Mouse (Mus musculus) midbrain, embryonic 12.5 days (tissue): ENCODE measurements around the gene Smox. TPM values are rescaled to one million over a fixed set of nuclear protein-coding genes. Genes with fewer than 3 reads are reported as not detected.

ENCODE experiments used
- ATAC-seq: fragments of 200-750 bp; cut with Nextera tagmentation; 2 replicates; pipeline ENCODE4 v1.8.0; 2017; ENCODE audit warnings: low read depth, moderate TSS enrichment, moderate library complexity; ENCODE audit not compliant: low FRiP score
- H3K27ac ChIP-seq: fragments of 300-500 bp; sonication (generic); replicated peaks from 2 replicates; pipeline ENCODE4 v1.5.1; 2016; ENCODE audit warnings: mild to moderate bottlenecking
- H3K27me3 ChIP-seq: fragments of 300-500 bp; sonication (generic); 2 replicates; pipeline ENCODE4 v1.6.1; 2016; ENCODE audit warnings: mild to moderate bottlenecking
- H3K36me3 ChIP-seq: fragments of 300-500 bp; sonication (generic); 2 replicates; pipeline ENCODE4 v1.6.1; 2016
- H3K4me1 ChIP-seq: fragments of 300-500 bp; sonication (generic); 2 replicates; pipeline ENCODE4 v1.6.1; 2016
- H3K4me2 ChIP-seq: fragments of 300-500 bp; sonication (generic); replicated peaks from 2 replicates; pipeline ENCODE4 v1.6.1; 2016; ENCODE audit warnings: mild to moderate bottlenecking, moderate library complexity
- H3K4me3 ChIP-seq: fragments of 300-500 bp; sonication (generic); 2 replicates; pipeline ENCODE4 v1.5.1; 2016; ENCODE audit warnings: mild to moderate bottlenecking
- H3K9ac ChIP-seq: fragments of 300-500 bp; sonication (generic); replicated peaks from 2 replicates; pipeline ENCODE4 v1.6.1; 2016; ENCODE audit warnings: mild to moderate bottlenecking, moderate library complexity
- H3K9me3 ChIP-seq: fragments of 300-500 bp; sonication (generic); 2 replicates; pipeline ENCODE4 v1.6.1; 2016; ENCODE audit warnings: mild to moderate bottlenecking
- WGBS: fragments of 180-500 bp; shearing (Covaris S2); methylation state at CpG from one replicate; pipeline ENCODE4 v1.1.7; 2016; 5-methylcytosine and 5-hydroxymethylcytosine counted together
- polyA plus RNA-seq: library from polyadenylated mRNA; unstranded; fragments of >200 nt; fragmentation: Nextera tagmentation; extraction: Ambion mirVana; gene quantifications from 2 replicates; pipeline ENCODE4 v1.2.1, GENCODE M21; 2016

Gene Smox
- polyA plus RNA-seq: 43.0 and 47.7 TPM in 2 replicates

GRCm38 (mm10) chr2:131491196-131491595, at the start of gene Smox:
TSS of gene Smox (plus strand) at chr2:131491496.
- Histone ChIP-seq H3K4me1 (peaks cover 16% of the 10 kb centered on the region), H3K4me3 (peak within 1 kb of the TSS; percentile 91), H3K36me3 (no peaks in the 10 kb centered on the region), H3K9me3 (no peaks in the 10 kb centered on the region), H3K4me2 (peak within 1 kb of the TSS; percentile 96), H3K9ac (peak within 1 kb of the TSS; percentile 96), H3K27me3 (peaks cover 5% of the 10 kb centered on the region; the same call in 1 of the 2 replicates), H3K27ac (peak within 1 kb of the TSS; percentile 83)
- no peak for ATAC-seq
- 21% methylated on average over 7 of the region's 7 CpGs for WGBS

GRCm38 (mm10) chr2:131443084-131443890, 48.0 kb upstream of the Smox start:
- Histone ChIP-seq H3K4me2 (no peak overlapping the region), H3K9me3 (no peaks in the 10 kb centered on the region), H3K9ac (no peak overlapping the region), H3K4me3 (no peak overlapping the region), H3K4me1 (no peaks in the 10 kb centered on the region), H3K36me3 (no peaks in the 10 kb centered on the region), H3K27ac (no peak overlapping the region), H3K27me3 (no peaks in the 10 kb centered on the region)
- ATAC-seq: no peak
- WGBS: 63% methylated on average over 8 of the region's 8 CpGs

GRCm38 (mm10) chr2:131443891-131444190, 47.5 kb upstream of the Smox start:
- Histone ChIP-seq H3K9ac (no peak overlapping the region), H3K9me3 (no peaks in the 10 kb centered on the region), H3K36me3 (no peaks in the 10 kb centered on the region), H3K27me3 (no peaks in the 10 kb centered on the region), H3K4me1 (no peaks in the 10 kb centered on the region), H3K4me2 (no peak overlapping the region), H3K4me3 (no peak overlapping the region), H3K27ac (no peak overlapping the region)
- WGBS: 24% methylated on average over 1 of the region's 1 CpGs
- ATAC-seq: no peak

- H3K9me3 ChIP-seq: no peaks in the 10 kb centered on the region
- WGBS: 62% methylated on average over 2 of the region's 2 CpGs
- H3K4me3 ChIP-seq: no peak overlapping the region
- no peak overlapping the region for H3K9ac ChIP-seq
- H3K4me1 ChIP-seq: no peaks in the 10 kb centered on the region
- H3K4me2 ChIP-seq: no peak overlapping the region
- no peaks in the 10 kb centered on the region for H3K27me3 ChIP-seq
- H3K36me3 ChIP-seq: no peaks in the 10 kb centered on the region
- ATAC-seq: no peak
- no peak overlapping the region for H3K27ac ChIP-seq
Observed at GRCm38 (mm10) chr2:131446416-131446982, 44.8 kb upstream of the Smox start.

DNA sequence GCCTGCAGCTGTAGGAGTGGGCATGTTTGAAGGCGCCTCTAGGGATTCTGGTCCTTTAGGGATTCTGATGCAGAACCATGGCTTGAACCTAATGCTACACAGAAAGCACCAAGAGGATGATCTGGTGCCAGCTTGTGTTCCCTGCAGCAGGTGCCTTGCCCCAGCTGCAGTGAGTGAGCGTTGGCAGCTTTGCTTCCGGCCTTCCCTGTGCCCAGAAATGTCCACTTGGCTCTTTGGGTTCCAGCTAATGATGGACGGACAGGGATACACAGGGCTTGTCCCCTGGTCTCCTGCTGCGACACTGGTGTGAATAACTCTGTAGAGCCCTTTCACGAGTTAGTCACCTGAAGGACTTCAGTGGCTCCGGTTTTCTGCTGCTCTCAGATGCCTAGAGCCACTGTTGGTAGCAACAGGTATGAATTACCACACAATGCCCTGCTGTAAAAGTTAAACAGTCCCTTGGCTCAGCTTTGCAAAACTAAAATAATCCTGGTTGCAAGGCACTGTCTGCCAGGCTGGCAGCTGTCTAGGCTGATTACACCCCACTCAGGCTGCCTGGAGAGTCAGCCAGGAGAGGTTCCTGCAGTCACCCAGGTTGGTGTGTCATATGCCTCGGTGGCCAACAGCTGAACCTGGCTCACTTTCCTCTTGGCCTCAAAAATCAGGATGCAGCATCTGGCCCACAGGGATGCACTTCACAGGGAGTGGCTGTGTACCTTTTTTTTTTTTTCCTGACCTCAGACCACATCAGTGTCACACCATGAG, 43.5 kb upstream of the Smox start:
- 86% methylated on average over 8 of the region's 8 CpGs for WGBS
- H3K9me3 ChIP-seq: no peaks in the 10 kb centered on the region
- H3K9ac ChIP-seq: no peak overlapping the region
- no peaks in the 10 kb centered on the region for H3K36me3 ChIP-seq
- no peak overlapping the region for H3K27ac ChIP-seq
- no peak overlapping the region for H3K4me2 ChIP-seq
- H3K4me1 ChIP-seq: no peaks in the 10 kb centered on the region
- no peak for ATAC-seq
- H3K4me3 ChIP-seq: no peak overlapping the region
- H3K27me3 ChIP-seq: no peaks in the 10 kb centered on the region

- H3K4me2 ChIP-seq: no peak overlapping the region
- no peaks in the 10 kb centered on the region for H3K4me1 ChIP-seq
- ATAC-seq: no peak
- H3K9me3 ChIP-seq: no peaks in the 10 kb centered on the region
- no peaks in the 10 kb centered on the region for H3K36me3 ChIP-seq
- H3K4me3 ChIP-seq: no peak overlapping the region
- no peak overlapping the region for H3K27ac ChIP-seq
- no peaks in the 10 kb centered on the region for H3K27me3 ChIP-seq
- H3K9ac ChIP-seq: no peak overlapping the region
Observed at GRCm38 (mm10) chr2:131448353-131448752, 42.9 kb upstream of the Smox start.

- WGBS: 56% methylated on average over 5 of the region's 5 CpGs
- H3K4me1 ChIP-seq: no peaks in the 10 kb centered on the region
- no peak overlapping the region for H3K9ac ChIP-seq
- H3K27me3 ChIP-seq: no peaks in the 10 kb centered on the region
- H3K4me3 ChIP-seq: no peak overlapping the region
- H3K27ac ChIP-seq: no peak overlapping the region
- no peaks in the 10 kb centered on the region for H3K36me3 ChIP-seq
- H3K9me3 ChIP-seq: no peaks in the 10 kb centered on the region
- H3K4me2 ChIP-seq: no peak overlapping the region
- no peak for ATAC-seq
Observed at GRCm38 (mm10) chr2:131449720-131450119, 41.6 kb upstream of the Smox start.

DNA sequence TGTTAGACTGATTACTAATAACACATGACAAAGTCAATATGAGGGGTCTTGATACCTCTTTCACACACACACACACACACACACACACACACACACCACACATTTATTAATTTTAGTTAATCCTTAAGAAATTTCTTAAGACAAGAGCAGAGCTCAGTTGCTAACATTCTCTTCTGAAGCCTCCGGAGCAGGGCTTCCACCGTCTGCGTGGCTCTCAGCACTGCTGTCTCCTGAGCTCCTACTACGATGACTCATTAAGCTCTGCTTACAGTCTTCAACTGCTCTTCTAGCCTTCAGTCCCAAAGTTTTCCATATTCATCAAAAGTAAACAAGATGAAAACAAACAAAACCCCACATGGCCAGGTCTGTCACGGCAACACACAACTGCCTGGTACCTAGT, 40.8 kb upstream of the Smox start:
- H3K36me3 ChIP-seq: no peaks in the 10 kb centered on the region
- H3K4me2 ChIP-seq: no peak overlapping the region
- ATAC-seq: no peak
- H3K4me3 ChIP-seq: no peak overlapping the region
- 89% methylated on average over 5 of the region's 5 CpGs for WGBS
- H3K9ac ChIP-seq: no peak overlapping the region
- no peaks in the 10 kb centered on the region for H3K27me3 ChIP-seq
- no peak overlapping the region for H3K27ac ChIP-seq
- no peaks in the 10 kb centered on the region for H3K4me1 ChIP-seq
- H3K9me3 ChIP-seq: no peaks in the 10 kb centered on the region

- no peaks in the 10 kb centered on the region for H3K9me3 ChIP-seq
Observed at GRCm38 (mm10) chr2:131457728-131458127, 33.6 kb upstream of the Smox start.

GRCm38 (mm10) chr2:131460946-131461682, 30.2 kb upstream of the Smox start:
- Histone ChIP-seq H3K4me1 (no peaks in the 10 kb centered on the region), H3K4me3 (no peak overlapping the region), H3K9me3 (peaks cover 4% of the 10 kb centered on the region; the same call in 1 of the 2 replicates), H3K4me2 (no peak overlapping the region), H3K27me3 (no peaks in the 10 kb centered on the region), H3K9ac (no peak overlapping the region), H3K27ac (no peak overlapping the region), H3K36me3 (no peaks in the 10 kb centered on the region)
- no peak for ATAC-seq
- WGBS: 76% methylated on average over 9 of the region's 9 CpGs

More at GRCm38 (mm10) chr2:131457728-131458127, 33.6 kb upstream of the Smox start:
- 81% methylated on average over 7 of the region's 7 CpGs for WGBS
- H3K4me3 ChIP-seq: no peak overlapping the region
- no peak overlapping the region for H3K9ac ChIP-seq
- no peak overlapping the region for H3K27ac ChIP-seq
- H3K36me3 ChIP-seq: no peaks in the 10 kb centered on the region
- no peak for ATAC-seq
- H3K4me1 ChIP-seq: no peaks in the 10 kb centered on the region
- H3K4me2 ChIP-seq: no peak overlapping the region
- no peaks in the 10 kb centered on the region for H3K27me3 ChIP-seq

DNA sequence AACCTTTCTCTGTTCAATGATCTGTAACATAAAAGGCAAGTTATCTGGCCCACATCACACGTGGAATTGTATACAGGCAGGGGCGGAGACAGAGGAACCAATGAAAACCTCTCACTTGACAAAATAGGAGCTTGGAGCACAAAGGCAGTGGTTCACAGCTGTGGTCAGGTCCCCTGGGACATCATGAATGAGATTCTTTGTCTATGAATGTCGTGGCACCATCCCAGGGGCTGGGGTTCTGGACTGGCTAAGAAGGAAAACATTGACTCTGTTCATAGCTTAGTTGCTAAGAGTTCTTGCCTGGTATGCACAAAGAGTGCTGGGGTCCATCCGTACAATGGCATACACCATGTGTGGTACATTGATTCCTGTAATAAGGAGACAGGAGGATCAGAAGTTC, 28.3 kb upstream of the Smox start:
- 59% methylated on average over 4 of the region's 4 CpGs for WGBS
- no peak for ATAC-seq
- no peaks in the 10 kb centered on the region for H3K27me3 ChIP-seq
- no peak overlapping the region for H3K4me2 ChIP-seq
- no peak overlapping the region for H3K27ac ChIP-seq
- no peak overlapping the region for H3K9ac ChIP-seq
- H3K4me1 ChIP-seq: no peaks in the 10 kb centered on the region
- no peak overlapping the region for H3K4me3 ChIP-seq
- no peaks in the 10 kb centered on the region for H3K36me3 ChIP-seq
- peaks cover 4% of the 10 kb centered on the region; the same call in 1 of the 2 replicates for H3K9me3 ChIP-seq

- Histone ChIP-seq H3K9me3 (peaks cover 4% of the 10 kb centered on the region; the same call in 1 of the 2 replicates), H3K27me3 (no peaks in the 10 kb centered on the region), H3K4me2 (no peak overlapping the region), H3K4me1 (no peaks in the 10 kb centered on the region), H3K9ac (no peak overlapping the region), H3K27ac (no peak overlapping the region), H3K36me3 (no peaks in the 10 kb centered on the region), H3K4me3 (no peak overlapping the region)
- WGBS: 86% methylated on average over 2 of the region's 2 CpGs
- no peak for ATAC-seq
Observed at GRCm38 (mm10) chr2:131464147-131464546, 27.1 kb upstream of the Smox start.
